Mouse (Mus musculus) layer of hippocampus, postnatal 36 days (tissue): Measurements from ENCODE around the gene Ntf3. TPM values are rescaled to one million over a fixed set of nuclear protein-coding genes. Genes with fewer than 3 reads are reported as not detected.

ENCODE experiments used
- DNase-seq, 2 experiments: peaks; one replicate each; pipeline ENCODE4 v3.0.0; 2022
- total RNA-seq, 2 experiments: library from RNA; stranded (reverse); gene quantifications; 2 replicates each; pipeline ENCODE4 v1.2.3; 2021

Gene Ntf3
- total RNA-seq, 2 experiments from 2014 or later = 11.3 to 12.9 TPM

DNA sequence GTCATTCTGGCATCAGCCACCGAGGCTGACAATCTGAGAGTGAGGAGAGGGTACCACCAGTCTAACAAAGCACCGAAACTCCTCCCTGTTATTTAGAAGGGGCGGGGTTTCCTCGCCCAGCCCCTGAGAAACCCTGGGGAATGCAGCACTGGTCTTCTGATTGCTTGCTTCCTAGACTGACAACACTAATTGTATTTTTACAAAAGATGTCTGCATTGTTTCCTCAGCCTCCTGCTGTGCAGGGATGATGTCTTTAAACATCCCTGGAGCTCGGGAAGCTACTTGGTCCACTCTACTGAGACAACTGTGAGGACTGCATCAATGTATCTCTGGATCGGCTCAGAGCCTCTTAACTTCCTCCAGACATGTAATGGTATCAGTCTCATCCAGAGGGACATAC is 64.1 kb downstream of the Ntf3 start:
- no peak for DNase-seq

GRCm38 (mm10) chr6:126102007-126102406 is 64.7 kb downstream of the Ntf3 start:
- no peak for DNase-seq

GRCm38 (mm10) chr6:126100579-126100978 is 66.1 kb downstream of the Ntf3 start:
- no peak for DNase-seq

DNA sequence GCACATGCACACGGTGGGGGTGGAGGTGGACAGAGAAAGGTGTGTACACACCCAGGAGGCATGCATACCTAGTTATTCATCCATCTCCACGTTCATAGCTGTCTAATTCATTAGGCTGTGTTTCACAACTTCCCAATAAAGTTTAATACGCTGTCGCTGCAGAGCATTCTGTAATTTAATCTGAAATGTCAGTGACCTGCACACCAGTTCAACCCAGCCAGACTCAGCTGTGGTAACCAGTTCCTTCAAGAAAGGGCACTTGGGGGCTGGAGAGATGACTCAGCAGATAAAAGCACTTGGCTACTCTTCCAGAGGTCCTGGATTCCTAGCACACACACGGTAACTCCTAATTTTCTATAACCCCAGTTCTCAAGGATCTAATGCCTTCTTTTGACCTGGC is 69.2 kb downstream of the Ntf3 start:
- no peak for DNase-seq

GRCm38 (mm10) chr6:126096085-126096484 is 70.6 kb downstream of the Ntf3 start:
- no peak for DNase-seq

GRCm38 (mm10) chr6:126095041-126095440 is 71.7 kb downstream of the Ntf3 start:
- DNase-seq = no peak

- DNase-seq = no peak
Observed at GRCm38 (mm10) chr6:126092026-126092425, 74.7 kb downstream of the Ntf3 start.

DNA sequence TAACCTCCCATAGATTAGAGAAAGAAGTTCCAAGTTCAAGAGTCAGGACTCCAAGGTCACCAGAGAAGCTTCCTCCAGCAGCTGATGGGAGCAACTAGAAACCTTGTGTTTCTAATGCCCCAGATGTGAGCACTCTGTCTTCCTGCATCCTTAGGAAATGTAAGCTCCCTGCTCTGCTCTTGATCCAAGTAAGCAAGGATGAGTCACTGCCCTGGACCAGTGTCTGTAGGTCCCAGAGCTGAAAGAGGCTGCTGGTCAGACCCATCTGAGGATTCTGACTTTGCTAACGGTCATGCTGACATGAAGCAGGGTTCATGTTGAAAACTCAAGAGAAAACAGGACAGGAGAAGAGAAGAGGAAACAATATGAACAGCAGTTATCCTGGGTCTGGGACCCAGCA is 76.6 kb downstream of the Ntf3 start:
- DNase-seq = no peak

- DNase-seq = no peak
Observed at GRCm38 (mm10) chr6:126088489-126089265, 78.0 kb downstream of the Ntf3 start.

- no peak for DNase-seq
Observed at GRCm38 (mm10) chr6:126086321-126086950, 80.3 kb downstream of the Ntf3 start.

DNA sequence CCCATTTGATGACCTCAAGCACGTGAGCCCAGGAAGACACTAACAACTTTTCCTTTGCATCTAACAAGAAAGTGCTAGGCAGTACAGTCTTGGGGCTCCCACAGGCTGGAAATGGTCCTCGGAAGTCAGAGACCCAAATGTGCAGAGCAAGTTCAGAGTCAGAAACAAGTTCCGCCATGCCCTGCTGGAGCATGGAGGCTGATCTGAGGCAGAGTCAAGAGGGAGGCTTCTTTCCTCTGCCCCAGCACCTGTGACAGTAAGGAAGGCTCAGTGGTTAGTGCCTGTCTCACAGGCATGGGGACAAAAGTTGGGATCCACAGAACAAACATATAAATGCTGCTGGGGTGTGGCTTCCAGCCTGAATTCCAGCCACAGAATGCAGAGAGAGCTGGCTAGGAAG is 86.2 kb downstream of the Ntf3 start:
- no peak for DNase-seq

DNA sequence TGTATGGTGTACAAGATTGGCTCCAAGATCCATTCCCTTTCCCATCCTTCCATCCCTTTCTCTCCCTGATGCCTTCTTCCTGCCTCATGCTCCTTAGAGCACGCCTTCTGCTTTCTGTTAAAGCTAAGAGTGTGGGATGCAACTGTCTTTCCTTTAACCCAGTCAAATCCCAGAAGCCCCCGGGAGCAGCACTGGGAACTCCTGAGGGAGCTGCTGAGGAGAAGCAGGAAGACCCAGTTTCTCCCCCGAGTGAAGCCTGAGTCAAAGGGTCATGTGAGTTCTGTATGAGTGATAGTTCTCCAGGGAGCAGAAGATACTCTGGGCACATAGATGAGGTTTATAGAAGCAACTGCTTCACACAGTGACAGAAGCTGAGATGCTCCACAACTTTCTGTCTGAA is 109.0 kb downstream of the Ntf3 start:
- no peak for DNase-seq

GRCm38 (mm10) chr6:126053136-126053535 is 113.6 kb downstream of the Ntf3 start:
- no peak for DNase-seq
